In the genomic region with DNA sequence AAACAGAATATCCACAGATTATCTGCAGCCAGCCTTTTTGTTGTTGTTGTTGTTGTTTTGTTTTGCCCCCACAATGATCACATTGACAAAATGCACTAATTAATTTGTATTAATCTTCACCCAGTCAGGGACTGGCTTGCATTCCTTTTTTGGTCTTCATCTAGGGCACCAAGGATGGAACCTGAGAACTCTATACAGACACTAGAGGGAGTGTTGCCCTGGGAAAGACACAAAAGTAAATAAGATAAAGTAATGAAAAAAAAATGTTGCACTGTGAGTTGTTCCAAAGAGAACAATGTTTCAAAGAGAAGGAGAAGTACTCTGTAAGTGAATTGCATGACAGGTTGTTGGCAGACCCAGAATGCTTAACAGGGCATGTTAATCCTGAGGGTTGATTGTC, we compare ENCODE assay signal across 16 mouse cellular contexts. TPM values are rescaled to one million over a fixed set of nuclear protein-coding genes. Genes with fewer than 3 reads are reported as not detected.
"Had no signal": no experiment of that assay in that cellular context is flagged by ENCODE, and none has a peak within 500 bp of the region (broad histone marks: within the 10 kb centered on the region; RNA-seq: fewer than 3 reads in every experiment).

No protein-coding gene starts in this region.

- H3K36me3 ChIP-seq: kidney, embryonic 15.5 days; limb, embryonic 15.5 days; liver, embryonic 12.5 days; midbrain, embryonic 10.5 days had no signal

- H3K4me2 ChIP-seq: kidney, embryonic 15.5 days; limb, embryonic 15.5 days; liver, embryonic 12.5 days; lung, embryonic 14.5 days; neural tube, embryonic 15.5 days had no signal

- H3K27ac ChIP-seq: kidney, embryonic 15.5 days; limb, embryonic 15.5 days; liver, embryonic 12.5 days; midbrain, embryonic 10.5 days; neural tube, embryonic 15.5 days had no signal

- H3K27me3 ChIP-seq: kidney, embryonic 15.5 days; limb, embryonic 15.5 days; liver, embryonic 12.5 days; neural tube, embryonic 15.5 days had no signal

- H3K4me1 ChIP-seq: kidney, embryonic 15.5 days; limb, embryonic 15.5 days; liver, embryonic 12.5 days had no signal

- H3K9ac ChIP-seq: kidney, embryonic 15.5 days; limb, embryonic 15.5 days; liver, embryonic 12.5 days; lung, embryonic 14.5 days; neural tube, embryonic 15.5 days had no signal

- ATAC-seq: liver, embryonic 12.5 days had no signal

- H3K9me3 ChIP-seq: limb, embryonic 15.5 days; neural tube, embryonic 15.5 days had no signal

- DNase-seq: kidney, adult 18-20 months; kidney, postnatal 25 days; layer of hippocampus, adult 9-11 months; lung, embryonic 14.5 days; lung, postnatal 10 days; lung, postnatal 4 days; right cerebral cortex, adult 18-20 months; right cerebral cortex, postnatal 25 days; thymus, postnatal 4 days had no signal

- H3K4me3 ChIP-seq: kidney, embryonic 15.5 days; limb, embryonic 15.5 days; liver, embryonic 12.5 days; midbrain, embryonic 10.5 days; myocyte; neural tube, embryonic 15.5 days had no signal

RNA-seq across cellular contexts. Expression of a gene that starts 9.6 kb away (rescaled TPM):
- total RNA-seq: megakaryocyte, adult 5-6 weeks had no signal
- polyA plus RNA-seq: myocyte had no signal
